Mouse (Mus musculus): ENCODE measurements at regions not wholly inside any gene's neighbourhood (a gene's known extent, or its start where the extent isn't known, plus 50 kb on each side); places are given as distances from the start of the nearest gene placed in this dataset.
A peak's percentile ranks its signal among the peaks of the same experiment; 100 is the strongest.

GRCm38 (mm10) chr4:89509655-89510391, 169.4 kb upstream of the Dmrta1 start:
- Histone ChIP-seq H3K27me3 (ENCODE audit: control insufficient read depth, insufficient read depth, low read length) (no peaks in the 10 kb centered on the region), H3K4me1 (ENCODE audit: control insufficient read depth, insufficient read depth, low read length) (0 out of 2 replicates have a peak, but pooled peaks cover 2% of the 10 kb centered on the region), H3K36me3 (ENCODE audit: control insufficient read depth, insufficient read depth, low read length) (no peaks in the 10 kb centered on the region), H3K9ac (ENCODE audit: low read length) (no peak overlapping the region), H3K27ac (ENCODE audit: low read depth, low read length) (no peak overlapping the region), H3K9me3 (ENCODE audit: control insufficient read depth, low read length) (no peaks in the 10 kb centered on the region), H3K4me2 (no peak overlapping the region), H3K4me3 (ENCODE audit: low read depth, low read length) (no peak overlapping the region)
- ATAC-seq (ENCODE audit: low FRiP score) (no peak), DNase-seq (ENCODE audit: low spot score, missing footprints) (no peak)
- 81% methylated on average over 13 of the region's 13 CpGs for WGBS

- 42% methylated on average over 6 of the region's 6 CpGs for WGBS
- Histone ChIP-seq H3K9me3 (ENCODE audit: control insufficient read depth, low read length) (no peaks in the 10 kb centered on the region), H3K4me1 (ENCODE audit: control insufficient read depth, insufficient read depth, low read length) (0 out of 2 replicates have a peak, but pooled peaks cover 2% of the 10 kb centered on the region), H3K9ac (ENCODE audit: low read length) (no peak overlapping the region), H3K36me3 (ENCODE audit: control insufficient read depth, insufficient read depth, low read length) (no peaks in the 10 kb centered on the region), H3K27me3 (ENCODE audit: control insufficient read depth, insufficient read depth, low read length) (no peaks in the 10 kb centered on the region), H3K4me3 (ENCODE audit: low read depth, low read length) (no peak overlapping the region), H3K27ac (ENCODE audit: low read depth, low read length) (no peak overlapping the region), H3K4me2 (no peak overlapping the region)
- ATAC-seq (ENCODE audit: low FRiP score): no peak
- no peak for DNase-seq (ENCODE audit: low spot score, missing footprints)
Measured at GRCm38 (mm10) chr4:89508103-89508763, 171.0 kb upstream of the Dmrta1 start.

- Histone ChIP-seq H3K4me3 (ENCODE audit: low read depth, low read length) (no peak overlapping the region), H3K27ac (ENCODE audit: low read depth, low read length) (no peak overlapping the region), H3K4me2 (no peak overlapping the region), H3K9ac (ENCODE audit: low read length) (no peak overlapping the region), H3K4me1 (ENCODE audit: control insufficient read depth, insufficient read depth, low read length) (0 out of 2 replicates have a peak, but pooled peaks cover 2% of the 10 kb centered on the region), H3K9me3 (ENCODE audit: control insufficient read depth, low read length) (no peaks in the 10 kb centered on the region), H3K27me3 (ENCODE audit: control insufficient read depth, insufficient read depth, low read length) (no peaks in the 10 kb centered on the region), H3K36me3 (ENCODE audit: control insufficient read depth, insufficient read depth, low read length) (no peaks in the 10 kb centered on the region)
- ATAC-seq (ENCODE audit: low FRiP score) (peak; percentile 52; the same call in 1 of the 2 replicates), DNase-seq (ENCODE audit: low spot score, missing footprints) (no peak)
- WGBS: 13% methylated on average over 6 of the region's 6 CpGs
Measured at GRCm38 (mm10) chr4:89505368-89505819, 173.8 kb upstream of the Dmrta1 start.

- Histone ChIP-seq H3K27ac (ENCODE audit: low read depth, low read length) (no peak overlapping the region), H3K4me3 (ENCODE audit: low read depth, low read length) (no peak overlapping the region), H3K9me3 (ENCODE audit: control insufficient read depth, low read length) (no peaks in the 10 kb centered on the region), H3K27me3 (ENCODE audit: control insufficient read depth, insufficient read depth, low read length) (no peaks in the 10 kb centered on the region), H3K4me1 (ENCODE audit: control insufficient read depth, insufficient read depth, low read length) (no peaks in the 10 kb centered on the region), H3K4me2 (no peak overlapping the region), H3K9ac (ENCODE audit: low read length) (no peak overlapping the region), H3K36me3 (ENCODE audit: control insufficient read depth, insufficient read depth, low read length) (no peaks in the 10 kb centered on the region)
- DNase-seq (ENCODE audit: low spot score, missing footprints): no peak
- ATAC-seq (ENCODE audit: low FRiP score): no peak
- WGBS: 75% methylated on average over 4 of the region's 4 CpGs
Measured at GRCm38 (mm10) chr4:89500232-89500631, 179.0 kb upstream of the Dmrta1 start.

GRCm38 (mm10) chr4:89490947-89491346, 180.1 kb upstream of the Cdkn2b start:
- no peak overlapping the region for H3K4me3 ChIP-seq (ENCODE audit: low read depth, low read length)
- no peaks in the 10 kb centered on the region for H3K27me3 ChIP-seq (ENCODE audit: control insufficient read depth, insufficient read depth, low read length)
- H3K9me3 ChIP-seq (ENCODE audit: control insufficient read depth, low read length): no peaks in the 10 kb centered on the region
- no peak overlapping the region for H3K9ac ChIP-seq (ENCODE audit: low read length)
- H3K4me2 ChIP-seq: no peak overlapping the region
- no peak for DNase-seq (ENCODE audit: low spot score, missing footprints)
- H3K4me1 ChIP-seq (ENCODE audit: control insufficient read depth, insufficient read depth, low read length): no peaks in the 10 kb centered on the region
- no peak overlapping the region for H3K27ac ChIP-seq (ENCODE audit: low read depth, low read length)
- 89% methylated on average over 8 of the region's 8 CpGs for WGBS
- H3K36me3 ChIP-seq (ENCODE audit: control insufficient read depth, insufficient read depth, low read length): no peaks in the 10 kb centered on the region
- ATAC-seq (ENCODE audit: low FRiP score): no peak

GRCm38 (mm10) chr4:89487416-89488165, 176.8 kb upstream of the Cdkn2b start:
- H3K36me3 ChIP-seq (ENCODE audit: control insufficient read depth, insufficient read depth, low read length): no peaks in the 10 kb centered on the region
- no peaks in the 10 kb centered on the region for H3K4me1 ChIP-seq (ENCODE audit: control insufficient read depth, insufficient read depth, low read length)
- H3K27ac ChIP-seq (ENCODE audit: low read depth, low read length): no peak overlapping the region
- H3K27me3 ChIP-seq (ENCODE audit: control insufficient read depth, insufficient read depth, low read length): no peaks in the 10 kb centered on the region
- no peak for DNase-seq (ENCODE audit: low spot score, missing footprints)
- H3K9me3 ChIP-seq (ENCODE audit: control insufficient read depth, low read length): no peaks in the 10 kb centered on the region
- ATAC-seq (ENCODE audit: low FRiP score): no peak
- no peak overlapping the region for H3K9ac ChIP-seq (ENCODE audit: low read length)
- 82% methylated on average over 5 of the region's 5 CpGs for WGBS
- H3K4me3 ChIP-seq (ENCODE audit: low read depth, low read length): no peak overlapping the region
- no peak overlapping the region for H3K4me2 ChIP-seq

GRCm38 (mm10) chr4:89486963-89487362, 176.1 kb upstream of the Cdkn2b start:
- Histone ChIP-seq H3K9me3 (ENCODE audit: control insufficient read depth, low read length) (no peaks in the 10 kb centered on the region), H3K4me3 (ENCODE audit: low read depth, low read length) (no peak overlapping the region), H3K9ac (ENCODE audit: low read length) (no peak overlapping the region), H3K36me3 (ENCODE audit: control insufficient read depth, insufficient read depth, low read length) (no peaks in the 10 kb centered on the region), H3K4me1 (ENCODE audit: control insufficient read depth, insufficient read depth, low read length) (no peaks in the 10 kb centered on the region), H3K27me3 (ENCODE audit: control insufficient read depth, insufficient read depth, low read length) (no peaks in the 10 kb centered on the region), H3K4me2 (no peak overlapping the region), H3K27ac (ENCODE audit: low read depth, low read length) (no peak overlapping the region)
- ATAC-seq (ENCODE audit: low FRiP score) (no peak), DNase-seq (ENCODE audit: low spot score, missing footprints) (no peak)
- WGBS: 84% methylated on average over 4 of the region's 4 CpGs

GRCm38 (mm10) chr4:89485981-89486531, 175.2 kb upstream of the Cdkn2b start:
- Histone ChIP-seq H3K9ac (ENCODE audit: low read length) (no peak overlapping the region), H3K4me1 (ENCODE audit: control insufficient read depth, insufficient read depth, low read length) (no peaks in the 10 kb centered on the region), H3K4me2 (no peak overlapping the region), H3K27me3 (ENCODE audit: control insufficient read depth, insufficient read depth, low read length) (no peaks in the 10 kb centered on the region), H3K36me3 (ENCODE audit: control insufficient read depth, insufficient read depth, low read length) (no peaks in the 10 kb centered on the region), H3K9me3 (ENCODE audit: control insufficient read depth, low read length) (no peaks in the 10 kb centered on the region), H3K4me3 (ENCODE audit: low read depth, low read length) (no peak overlapping the region), H3K27ac (ENCODE audit: low read depth, low read length) (no peak overlapping the region)
- ATAC-seq (ENCODE audit: low FRiP score) (no peak), DNase-seq (ENCODE audit: low spot score, missing footprints) (peak; percentile 74)
- WGBS: 75% methylated on average over 11 of the region's 11 CpGs
